Mouse (Mus musculus): ENCODE measurements around the gene Med22.
A peak's percentile ranks its signal among the peaks of the same experiment; 100 is the strongest.
"Not testable (repeated sequence)": the region's sequence is repeated elsewhere in the genome, so short reads cannot be mapped to it uniquely, and the experiment has no call there.

The Med22 gene

GRCm38 (mm10) chr2:26916738-26917137 is 6.3 kb upstream of the Med22 start:
- no peak for DNase-seq (ENCODE audit: low spot score in 2 of 2)

DNA sequence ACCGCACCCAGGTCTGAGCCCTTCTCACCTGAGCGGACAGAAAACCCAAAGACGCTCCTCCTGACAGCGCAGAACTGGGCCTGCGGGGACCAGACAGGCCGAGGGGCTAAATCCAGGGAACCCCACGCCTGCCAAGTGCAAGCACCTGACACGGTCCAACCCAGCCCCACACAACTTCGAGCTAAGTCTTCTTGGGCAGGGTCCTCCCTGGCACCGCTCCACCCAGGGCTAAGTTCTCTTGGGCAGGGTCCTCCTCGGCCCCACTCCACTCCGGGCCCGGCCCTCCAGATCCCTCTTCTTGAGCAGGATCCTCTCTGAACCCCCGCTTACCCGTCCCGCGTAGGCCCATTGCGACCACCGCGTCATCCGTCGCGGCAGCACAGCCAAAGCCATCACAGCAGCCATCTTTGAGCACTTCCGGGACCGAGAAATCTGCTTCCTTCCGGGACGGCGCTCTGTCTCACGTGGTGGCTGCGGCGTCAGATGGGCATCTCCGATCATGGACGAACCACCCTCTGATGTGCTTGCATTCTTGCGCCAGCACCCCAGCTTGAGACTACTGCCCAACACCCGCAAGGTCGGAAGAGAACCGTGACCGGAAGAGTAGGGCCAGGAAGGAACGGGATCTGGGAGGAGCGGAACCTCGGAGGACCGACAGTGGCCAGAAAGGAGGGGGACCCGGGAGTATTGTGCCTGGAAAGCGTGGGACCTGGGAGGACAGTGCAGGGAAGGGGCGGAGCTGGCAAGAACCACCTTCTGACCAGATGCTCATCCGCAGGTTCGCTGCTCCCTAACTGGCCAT is 5.7 kb upstream of the Med22 start, which contains the start of the genes Surf2 and Surf1:
Surf2 (plus strand) TSS at position 441 of the 802 bp plus-strand sequence.
Surf1 (minus strand) TSS at position 604 of the 802 bp plus-strand sequence.
- peak; percentile 76 to 81 for DNase-seq (ENCODE audit: low spot score in 2 of 2)

- DNase-seq (ENCODE audit: low spot score in 2 of 2): no peak
Observed at GRCm38 (mm10) chr2:26914148-26914941, 3.9 kb upstream of the Med22 start.

DNA sequence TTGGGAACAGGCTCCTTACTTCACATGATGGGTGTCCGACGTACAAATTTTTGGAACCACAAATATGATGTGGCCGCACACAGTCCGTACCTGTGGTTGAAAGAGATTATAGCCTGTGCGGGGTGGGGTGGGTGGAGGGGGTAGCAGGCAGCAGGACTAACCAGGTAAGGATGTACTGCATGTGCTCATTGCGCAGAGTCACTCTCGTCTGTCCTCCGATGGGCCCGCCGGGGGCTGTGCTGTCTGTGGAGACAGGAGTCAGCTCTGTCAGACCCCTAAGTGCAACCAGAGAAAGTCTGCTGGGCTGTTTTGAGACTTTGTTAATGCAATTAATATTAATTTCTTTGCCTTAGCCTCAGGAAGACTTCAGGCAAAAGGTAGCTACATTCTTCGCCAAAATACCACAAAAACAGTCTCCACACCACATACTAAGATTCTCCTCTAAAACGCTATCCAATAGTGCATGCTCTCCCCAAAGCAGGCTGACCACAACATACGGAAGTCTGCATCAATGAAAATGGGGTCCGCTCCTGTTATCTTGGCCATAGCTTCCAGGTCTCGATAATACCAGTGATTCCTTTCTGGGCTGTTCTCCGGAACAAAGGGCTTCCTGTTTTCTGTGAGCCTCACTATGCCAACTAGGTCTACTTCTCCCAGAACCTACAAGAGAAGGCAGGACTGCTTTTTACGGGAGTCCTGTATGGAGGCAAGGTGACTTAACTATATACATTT is 3.1 kb upstream of the Med22 start:
- no peak for DNase-seq (ENCODE audit: low spot score in 2 of 2)

- no peak for DNase-seq (ENCODE audit: low spot score in 2 of 2)
Observed at GRCm38 (mm10) chr2:26912253-26912770, 1.8 kb upstream of the Med22 start.

DNA sequence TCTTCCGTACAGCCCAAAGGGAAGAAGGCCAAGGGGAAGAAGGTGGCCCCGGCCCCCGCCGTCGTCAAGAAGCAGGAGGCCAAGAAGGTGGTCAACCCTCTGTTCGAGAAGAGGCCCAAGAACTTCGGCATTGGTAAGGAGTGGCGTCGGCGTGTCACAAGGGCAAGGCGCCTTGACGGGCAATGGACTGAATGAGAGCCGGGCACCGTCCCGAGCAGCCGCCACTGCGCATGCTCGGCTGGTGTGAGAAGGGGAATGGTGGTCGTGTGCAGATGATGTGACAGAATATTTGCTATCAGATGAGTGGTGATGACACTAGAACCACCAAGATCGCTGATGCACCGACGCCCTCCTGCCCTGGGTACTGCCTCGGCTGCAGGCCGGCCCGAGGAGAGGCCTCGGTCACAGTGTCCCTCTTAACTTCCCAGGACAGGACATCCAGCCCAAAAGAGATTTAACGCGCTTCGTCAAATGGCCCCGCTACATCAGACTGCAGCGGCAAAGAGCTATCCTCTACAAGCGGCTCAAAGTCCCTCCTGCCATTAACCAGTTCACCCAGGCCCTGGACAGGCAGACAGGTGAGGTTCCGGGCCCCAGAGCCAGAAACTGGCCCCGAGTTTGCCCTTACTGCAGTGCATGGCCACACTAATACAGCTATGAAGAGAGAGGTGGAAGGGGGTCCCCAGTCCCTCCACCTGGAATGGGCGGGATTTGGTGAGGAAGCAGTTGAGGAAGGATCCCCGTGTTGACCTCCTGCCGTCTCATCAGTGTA is 703 bp upstream of the Med22 start:
- no peak for DNase-seq (ENCODE audit: low spot score in 2 of 2)

DNA sequence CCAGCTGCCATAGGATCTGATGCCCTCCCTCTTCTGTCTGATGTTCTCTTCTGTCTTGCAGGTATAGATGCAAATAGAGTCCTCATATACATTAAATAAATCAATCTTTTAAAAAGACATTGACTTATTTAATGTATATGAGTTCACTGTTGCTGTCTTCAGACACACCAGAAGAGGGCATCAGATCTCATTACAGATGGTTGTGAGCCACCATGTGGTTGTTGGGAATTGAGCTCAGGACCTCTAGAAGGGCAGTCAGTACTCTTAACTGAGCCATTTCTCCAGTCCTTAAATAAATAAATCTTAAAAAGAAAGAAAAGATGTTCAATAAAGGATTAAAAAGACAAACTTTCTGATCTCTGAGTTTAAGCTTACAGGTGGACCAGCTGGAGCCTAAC is 1.1 kb downstream of the Med22 start:
- no peak for DNase-seq (ENCODE audit: low spot score in 2 of 2)

DNA sequence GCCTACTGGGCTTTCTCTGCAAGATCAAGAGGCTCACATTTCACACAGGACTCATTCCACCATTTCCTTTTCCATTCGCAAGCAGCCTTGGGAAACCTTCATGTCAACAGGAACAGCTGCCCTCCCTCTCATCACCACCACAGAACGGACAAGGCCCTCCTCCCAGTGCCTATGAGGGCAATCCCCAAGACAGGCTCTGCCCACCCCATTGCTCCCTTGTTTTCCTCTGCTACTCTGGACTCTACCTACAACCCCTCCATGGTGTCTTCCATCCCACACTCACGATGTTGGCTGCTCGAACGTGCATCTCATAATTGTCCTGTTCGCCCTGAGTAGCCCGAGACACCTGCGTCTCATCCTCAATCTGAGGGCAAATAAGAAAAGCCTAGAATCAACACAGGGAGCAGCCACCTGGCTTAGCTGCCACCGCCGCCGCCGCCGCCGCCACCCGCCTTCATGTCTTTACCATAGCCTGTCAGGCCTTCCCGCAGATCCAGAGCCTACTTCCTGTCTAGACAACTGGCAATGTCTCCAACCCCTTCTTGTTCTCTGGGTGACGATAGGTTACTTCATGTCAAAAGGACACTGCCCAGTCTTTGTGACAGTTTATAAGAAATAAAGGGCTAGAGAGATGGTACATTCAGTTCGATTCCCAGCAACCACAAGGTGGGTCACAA is 1.6 kb downstream of the Med22 start:
- no peak for DNase-seq (ENCODE audit: low spot score in 2 of 2)

GRCm38 (mm10) chr2:26907109-26907508 is 3.4 kb downstream of the Med22 start:
- DNase-seq (ENCODE audit: low spot score in 2 of 2): peak; percentile 54 to 58

DNA sequence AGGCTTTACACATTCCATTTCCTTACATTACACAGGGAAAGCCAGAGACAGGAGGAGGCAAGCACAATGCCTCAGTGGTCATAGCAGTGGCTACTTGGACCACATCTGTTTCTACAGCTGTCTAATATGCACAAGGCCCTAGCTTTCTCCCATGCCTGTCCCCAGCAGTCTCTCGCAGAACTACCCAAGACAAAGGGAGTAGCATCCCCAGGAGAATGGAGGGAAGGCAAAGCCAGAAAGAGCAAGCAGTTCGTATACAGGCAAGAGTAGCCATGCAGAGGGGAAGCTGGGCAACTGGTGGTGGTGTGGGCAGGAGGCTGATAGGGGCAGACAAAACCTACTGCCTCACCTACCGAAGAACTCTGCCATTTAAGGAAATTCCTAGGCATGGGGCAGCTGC is 4.0 kb downstream of the Med22 start:
- no peak for DNase-seq (ENCODE audit: low spot score in 2 of 2)

GRCm38 (mm10) chr2:26905936-26906335 is 4.5 kb downstream of the Med22 start:
- DNase-seq (ENCODE audit: low spot score in 2 of 2): no peak

DNA sequence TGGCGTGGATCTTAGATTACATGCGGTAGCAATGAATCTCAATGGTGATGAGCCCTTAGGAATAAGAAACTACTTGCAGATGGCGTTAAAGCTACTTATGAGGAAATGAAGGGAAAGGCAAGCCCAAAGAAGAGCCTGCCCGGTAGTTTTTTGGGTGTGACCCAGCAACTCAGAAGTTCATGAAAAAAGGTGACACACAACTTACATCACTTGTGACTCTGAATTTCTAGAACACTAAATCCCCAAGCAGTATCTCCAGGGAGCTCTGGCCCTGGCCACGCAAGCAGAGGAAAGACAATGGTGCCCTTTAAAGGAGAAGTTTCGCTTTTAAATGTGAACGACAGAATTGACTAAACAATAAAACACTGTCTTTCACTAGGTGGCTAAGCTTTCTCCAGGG is 7.2 kb downstream of the Med22 start:
- no peak for DNase-seq (ENCODE audit: low spot score in 2 of 2)

GRCm38 (mm10) chr2:26902467-26903220 is 7.8 kb downstream of the Med22 start, which contains the start of gene Surf6:
Gene Surf6, minus strand, starts transcription at chr2:26902879.
- DNase-seq (ENCODE audit: low spot score in 2 of 2): peak; percentile 96

- DNase-seq (ENCODE audit: low spot score in 2 of 2): no peak
Observed at GRCm38 (mm10) chr2:26901834-26902400, 8.6 kb downstream of the Med22 start.

DNA sequence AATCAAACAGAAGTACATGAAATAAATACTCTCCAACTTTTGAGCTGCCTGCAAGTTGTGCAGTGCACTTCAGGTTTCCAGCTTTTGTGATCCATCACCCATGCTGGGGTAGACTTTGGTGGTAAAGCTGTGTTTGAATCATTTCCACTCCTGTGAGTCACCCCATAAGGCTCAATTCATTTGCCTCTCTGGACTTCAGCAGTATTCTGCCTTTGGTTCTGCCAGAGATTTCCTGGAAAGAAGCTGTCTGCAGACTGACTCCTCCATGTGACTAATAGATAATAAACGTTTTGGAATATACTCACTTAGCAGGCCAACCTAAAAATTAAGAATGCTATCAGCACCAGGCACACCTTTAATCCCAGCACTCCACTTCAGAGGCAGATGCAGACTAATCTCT is 9.7 kb downstream of the Med22 start:
- DNase-seq (ENCODE audit: low spot score in 2 of 2): no peak

DNA sequence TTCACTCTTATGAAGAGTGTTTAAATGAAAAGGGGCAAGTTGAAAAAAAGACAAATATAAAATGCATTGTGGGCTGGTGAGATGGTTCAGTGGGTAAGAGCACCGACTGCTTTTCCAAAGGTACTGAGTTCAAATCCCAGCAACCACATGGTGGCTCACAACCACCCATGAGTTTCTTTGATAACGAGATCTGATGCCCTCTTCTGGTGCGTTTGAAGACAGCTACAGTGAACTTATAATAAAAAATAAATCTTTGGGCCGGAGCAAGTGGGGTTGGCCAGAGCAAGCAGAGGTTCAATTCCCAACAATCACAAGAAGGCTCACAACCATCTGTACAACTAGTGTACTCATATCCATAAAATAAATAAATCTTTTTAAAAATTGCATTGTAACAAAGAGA is 14.6 kb downstream of the Med22 start:
- DNase-seq (ENCODE audit: low spot score in 2 of 2): no peak

DNA sequence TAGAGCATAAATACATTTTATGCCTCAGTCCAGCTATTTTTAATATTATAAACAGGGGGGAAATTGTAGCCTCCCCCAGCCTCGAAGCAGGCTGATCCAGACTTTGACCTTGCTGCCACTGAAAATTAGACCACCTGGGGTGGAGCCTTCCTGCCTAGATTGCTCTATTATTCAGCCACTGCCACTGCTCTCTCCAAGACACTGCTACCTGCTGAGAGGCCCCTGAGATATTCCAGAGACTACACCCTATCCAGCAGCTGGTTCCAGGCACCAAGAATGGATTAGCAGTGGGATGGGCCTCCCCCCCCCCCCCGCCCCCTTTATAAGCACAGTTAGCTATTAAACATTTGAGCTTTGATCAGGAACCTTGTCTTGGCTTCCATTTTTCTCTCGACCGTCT is 24.3 kb downstream of the Med22 start:
- DNase-seq (ENCODE audit: low spot score in 2 of 2): not testable (repeated sequence)

GRCm38 (mm10) chr2:26885541-26885940 is 24.9 kb downstream of the Med22 start:
- DNase-seq (ENCODE audit: low spot score in 2 of 2): not testable (repeated sequence)

DNA sequence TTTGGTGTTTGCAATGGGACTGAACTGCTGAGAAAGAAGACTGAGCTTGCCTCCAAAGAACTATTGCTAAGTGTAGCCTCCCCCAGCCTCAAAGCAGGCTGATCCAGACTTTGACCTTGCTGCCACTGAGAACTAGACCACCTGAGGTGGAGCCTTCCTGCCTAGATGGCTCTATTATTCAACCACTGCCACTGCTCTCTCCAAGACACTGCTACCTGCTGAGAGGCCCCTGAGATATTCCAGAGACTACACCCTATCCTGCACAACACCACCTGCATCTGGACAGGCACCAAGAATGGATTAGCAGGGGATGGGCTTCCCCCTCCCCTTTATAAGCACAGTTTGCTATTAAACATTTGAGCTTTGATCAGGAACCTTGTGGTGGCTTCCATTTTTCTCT is 31.9 kb downstream of the Med22 start:
- no peak for DNase-seq (ENCODE audit: low spot score in 2 of 2)
